Mouse (Mus musculus) ES-E14 (cell line): ENCODE results near the gene Acvr1.

Experiments used
- CHD2 ChIP-seq: IDR thresholded peaks from 2 replicates; pipeline ENCODE4 v1.6.1; 2014; ENCODE audit warnings: mild to moderate bottlenecking, low read depth, low read length, inconsistent platforms
- HCFC1 ChIP-seq: IDR thresholded peaks from 2 replicates; pipeline ENCODE4 v1.6.1; 2012; ENCODE audit warnings: low read length, inconsistent platforms, borderline replicate concordance; ENCODE audit not compliant: insufficient read depth
- MAFK ChIP-seq: IDR thresholded peaks from 2 replicates; pipeline ENCODE4 v1.6.1; 2014; ENCODE audit warnings: mild to moderate bottlenecking, low read depth, low read length, inconsistent platforms; ENCODE audit not compliant: insufficient read depth
- ZC3H11A ChIP-seq: IDR thresholded peaks from 2 replicates; pipeline ENCODE4 v1.6.1; 2012; ENCODE audit warnings: low read depth, mild to moderate bottlenecking, inconsistent platforms, low read length, borderline replicate concordance

GRCm38 (mm10) chr2:58548943-58549342, 18.0 kb downstream of the Acvr1 start:
- TF ChIP-seq HCFC1, result no peak
- no peak for TF ChIP-seq CHD2
- TF ChIP-seq ZC3H11A, result no peak
- no peak for TF ChIP-seq MAFK
